Mouse (Mus musculus) gonadal fat pad, adult 2 months (tissue): ENCODE results near the gene Nek5. TPM values are rescaled to one million over a fixed set of nuclear protein-coding genes. Genes with fewer than 3 reads are reported as not detected.
"Not testable (repeated sequence)": the region's sequence is repeated elsewhere in the genome, so short reads cannot be mapped to it uniquely, and the experiment has no call there.

Experiments used
- DNase-seq: peaks from one replicate; pipeline ENCODE4 v3.0.0-alpha.2; 2012; ENCODE audit warnings: low read depth
- polyA plus RNA-seq: library from polyadenylated mRNA; depleted of rRNA; stranded (reverse); fragments of >200 nt; gene quantifications from 2 replicates; pipeline ENCODE4 v1.2.3, GENCODE M21; 2012; rRNA removed

Nek5 gene
- polyA plus RNA-seq: 0.30 and 0.84 TPM in 2 replicates

- no peak for DNase-seq
These were observed at the start of gene Nek5 for GRCm38 (mm10) chr8:22124220-22125152. Nek5 (minus strand) TSS chr8:22125053.

- no peak for DNase-seq
These were observed 44.3 kb upstream of the Nek5 start for GRCm38 (mm10) chr8:22169167-22169566.

DNA sequence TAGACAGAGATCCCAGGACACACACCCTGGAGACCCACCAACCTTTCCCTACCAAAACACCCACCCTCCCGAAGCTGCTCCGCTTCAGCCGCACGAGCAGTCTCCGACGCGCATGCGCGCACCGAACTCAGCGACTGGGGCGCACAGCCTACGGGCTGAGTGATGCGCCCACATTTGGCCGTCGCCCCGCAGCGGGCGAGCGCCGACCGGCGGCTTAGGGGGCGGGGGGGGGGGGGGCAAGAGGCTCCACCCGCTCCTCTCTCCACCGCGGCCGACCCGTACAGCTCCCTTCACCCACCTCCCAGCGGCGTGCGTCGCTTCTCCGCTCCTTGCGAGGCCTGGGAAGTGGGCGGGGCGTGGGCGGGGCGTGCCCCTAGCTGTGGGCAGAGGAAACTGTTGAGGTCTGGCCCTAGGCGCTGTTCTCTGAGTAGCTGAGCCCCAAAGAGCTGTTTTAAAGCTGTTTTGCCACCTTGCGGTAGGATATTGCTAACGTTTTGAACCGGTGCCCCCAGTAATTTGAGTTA is 41.3 kb upstream of the Nek5 start, which contains the start of gene Nek3:
Gene Nek3 (minus strand): TSS at position 356 of the 524 bp plus-strand sequence.
- DNase-seq: no peak

GRCm38 (mm10) chr8:22165251-22166079 is 40.6 kb upstream of the Nek5 start:
- no peak for DNase-seq

GRCm38 (mm10) chr8:22164431-22164830 is 39.6 kb upstream of the Nek5 start:
- DNase-seq: no peak

DNA sequence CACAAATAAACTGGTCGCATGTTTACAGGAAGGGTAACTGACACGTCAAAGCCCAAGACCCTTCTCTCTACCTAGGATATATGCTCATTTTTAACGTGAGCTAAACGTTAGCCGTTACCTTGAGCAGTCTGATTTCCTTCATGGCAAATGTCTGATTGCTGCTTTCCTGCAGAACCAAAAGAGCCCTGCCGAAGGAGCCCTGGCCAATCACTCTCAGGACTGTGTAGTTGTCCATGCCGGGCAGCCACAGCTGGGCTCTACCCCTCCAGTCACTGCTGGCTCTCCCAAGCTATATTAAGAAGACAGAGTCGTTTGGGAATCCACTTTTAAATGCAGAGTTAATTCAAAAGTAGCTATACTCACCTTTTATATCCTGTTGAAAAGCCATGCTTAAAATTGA is 37.4 kb upstream of the Nek5 start:
- DNase-seq: no peak

- DNase-seq: no peak
These were observed 25.5 kb upstream of the Nek5 start for GRCm38 (mm10) chr8:22150345-22150663.

DNA sequence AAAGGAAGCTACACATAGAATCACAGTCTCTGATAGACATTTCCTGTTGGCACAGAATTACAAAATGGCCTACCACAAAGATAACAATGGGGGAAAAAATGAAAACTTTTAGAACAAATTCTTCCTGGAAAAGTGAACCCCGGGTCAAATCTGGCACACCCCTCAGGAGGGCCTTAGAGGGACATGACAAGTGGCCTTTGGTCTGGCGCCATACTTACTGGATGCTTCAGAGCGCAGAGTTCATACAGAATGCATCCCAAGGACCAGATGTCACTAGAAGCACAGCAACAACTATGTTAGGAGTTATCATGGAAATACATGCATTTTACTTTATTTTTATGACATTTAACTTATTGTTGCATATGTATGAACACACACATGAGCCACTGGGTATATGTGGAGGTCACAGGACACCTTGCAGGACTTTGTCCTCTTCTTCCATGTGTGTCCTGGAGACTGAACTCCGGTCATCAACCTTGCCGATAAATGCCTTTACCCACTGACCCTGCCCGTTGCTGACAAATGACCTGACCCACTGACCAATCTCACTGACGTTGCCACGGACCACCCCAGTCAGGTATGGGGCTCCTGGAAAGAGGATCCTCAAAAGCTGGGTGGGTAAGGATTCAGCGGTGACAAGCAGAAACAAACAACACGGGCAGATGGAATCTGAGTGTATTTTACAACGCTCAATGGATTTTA is 24.9 kb upstream of the Nek5 start:
- no peak for DNase-seq

GRCm38 (mm10) chr8:22148367-22148740 is 23.5 kb upstream of the Nek5 start:
- DNase-seq: no peak

DNA sequence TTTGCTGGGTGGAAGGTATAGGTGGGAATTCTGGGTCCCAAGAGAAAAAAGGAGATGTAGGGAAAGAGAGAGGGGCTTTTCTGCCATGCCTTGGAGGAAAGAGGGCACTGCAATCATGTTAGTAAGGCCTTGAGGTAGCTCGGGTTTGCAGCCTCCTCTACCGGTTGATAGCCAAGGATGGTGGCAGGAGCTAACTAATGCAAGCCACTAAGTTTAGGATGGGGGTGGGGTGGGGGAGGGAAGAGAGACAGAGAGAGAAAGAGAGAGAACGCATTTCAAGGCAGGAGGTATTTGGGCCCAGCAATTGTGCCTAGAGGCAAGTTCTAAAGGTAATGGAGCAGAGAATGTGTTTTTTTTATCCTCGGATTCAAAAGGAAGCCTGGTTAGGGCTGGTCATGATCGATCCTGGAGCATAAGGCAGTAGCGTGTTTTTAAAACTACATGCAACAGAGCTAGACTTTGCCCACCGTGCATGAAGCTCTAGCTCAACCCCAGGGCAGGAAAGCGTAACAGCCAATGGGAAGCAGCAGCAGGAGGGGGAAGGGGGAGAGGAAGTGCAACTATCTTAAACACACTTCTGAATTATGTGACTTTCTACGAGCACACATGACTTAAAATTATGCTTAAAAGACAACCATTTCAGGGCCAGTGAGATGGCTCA is 23.0 kb upstream of the Nek5 start:
- no peak for DNase-seq

DNA sequence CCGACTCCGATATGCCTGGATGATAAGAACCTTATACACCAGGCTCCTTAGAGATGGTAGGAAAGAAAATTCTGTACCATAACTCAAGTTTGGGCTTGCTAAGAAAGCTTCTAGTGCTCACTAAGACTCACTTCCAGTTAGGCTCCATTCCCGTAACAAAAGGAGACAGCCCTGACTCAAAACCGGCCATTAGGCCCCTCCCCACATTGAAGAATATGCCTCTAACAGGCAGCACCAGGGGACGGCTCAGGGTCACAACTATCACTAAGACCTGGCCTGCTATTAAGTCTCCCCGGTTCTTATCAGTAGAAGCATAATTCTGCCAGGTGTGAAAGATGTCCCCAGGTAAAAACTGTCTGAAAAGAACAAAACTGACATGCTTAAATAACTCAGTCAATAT is 21.0 kb upstream of the Nek5 start:
- DNase-seq: no peak

GRCm38 (mm10) chr8:22143764-22144491 is 19.1 kb upstream of the Nek5 start:
- DNase-seq: no peak

DNA sequence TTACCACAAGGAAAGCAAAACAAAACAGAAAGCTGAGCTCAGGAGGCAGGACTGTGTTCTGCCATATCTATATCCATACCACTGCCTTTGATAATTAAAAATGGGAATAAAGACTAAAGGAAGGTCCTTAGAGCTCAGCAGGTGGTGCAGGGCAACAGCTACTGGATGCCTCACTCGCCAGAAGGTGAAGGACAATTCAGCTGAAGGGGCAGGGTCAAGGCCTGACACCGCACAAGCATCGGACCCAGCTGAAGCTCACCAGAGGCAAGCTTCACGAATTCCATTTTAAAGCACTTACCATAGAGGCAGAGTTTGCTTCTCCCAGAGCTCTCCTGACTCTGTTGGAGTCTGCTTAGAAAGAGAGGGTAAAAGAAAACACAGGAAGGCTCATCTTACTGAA is 17.7 kb upstream of the Nek5 start:
- DNase-seq: no peak

DNA sequence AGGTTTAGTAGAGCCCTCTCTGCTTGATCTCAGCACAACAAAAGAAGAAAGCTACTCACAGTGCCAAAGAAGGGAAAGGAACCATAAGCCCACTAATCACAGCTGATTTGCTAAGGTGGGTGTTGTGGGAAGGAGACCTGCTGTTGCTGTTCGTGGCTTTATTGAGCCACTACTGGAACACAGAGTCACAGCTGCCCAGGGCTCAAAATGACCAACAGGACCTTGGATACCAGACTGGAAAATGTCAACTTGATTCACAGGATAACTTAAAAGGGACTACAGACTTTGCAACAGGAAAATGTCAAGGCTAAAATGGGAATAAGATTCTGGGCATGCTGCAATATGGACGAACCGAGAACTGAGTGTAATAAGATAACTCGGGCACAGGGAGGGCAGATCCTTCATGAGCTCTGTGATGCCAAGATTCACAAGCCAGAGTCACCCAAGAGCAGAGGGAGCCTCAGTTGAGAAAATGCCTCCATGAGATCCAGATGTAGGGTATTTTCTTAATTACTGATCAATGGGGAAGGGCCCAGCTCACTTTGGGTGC is 17.1 kb upstream of the Nek5 start:
- no peak for DNase-seq

- not testable (repeated sequence) for DNase-seq
These were observed 11.6 kb upstream of the Nek5 start for GRCm38 (mm10) chr8:22136462-22136861.

DNA sequence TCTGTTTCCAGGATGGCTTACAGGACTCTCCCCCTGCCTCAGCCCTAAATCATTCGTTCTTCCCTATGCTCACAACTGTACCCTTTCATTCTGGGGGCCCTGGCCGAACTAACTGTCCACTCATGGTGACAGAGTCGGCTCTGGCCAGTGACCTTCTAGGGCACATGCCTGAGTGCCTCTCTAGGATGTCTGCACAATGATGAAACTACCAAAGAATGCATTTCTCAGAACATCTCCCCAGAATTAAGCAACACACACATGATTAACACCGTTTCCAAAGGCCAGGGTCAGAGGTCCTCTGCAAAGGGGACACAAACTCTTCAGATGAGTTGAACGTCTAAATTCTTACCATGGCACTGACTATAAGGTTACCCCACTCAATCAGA is 9.9 kb upstream of the Nek5 start:
- no peak for DNase-seq

GRCm38 (mm10) chr8:22134078-22134749 is 9.4 kb upstream of the Nek5 start:
- no peak for DNase-seq

DNA sequence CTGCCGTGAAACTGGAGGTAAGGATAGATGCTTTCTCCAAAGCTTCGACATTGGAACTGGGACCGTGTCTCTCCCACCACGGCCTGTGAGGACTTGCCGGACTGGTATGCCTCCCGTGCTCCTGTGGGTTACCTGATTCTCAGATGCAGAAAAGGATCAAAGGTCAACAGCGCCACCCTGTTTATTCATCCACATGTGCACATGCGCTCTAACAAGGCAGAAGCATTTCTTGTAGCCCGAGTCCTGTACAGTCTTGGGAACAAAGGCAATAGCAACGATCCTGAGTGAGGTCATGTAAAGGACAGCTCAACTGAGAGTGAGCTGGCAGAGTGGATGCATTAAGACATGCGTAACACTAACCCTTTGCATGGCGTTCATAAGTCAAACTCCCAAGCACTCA is 7.2 kb upstream of the Nek5 start:
- no peak for DNase-seq

- no peak for DNase-seq
These were observed 17.8 kb downstream of the Nek5 start for GRCm38 (mm10) chr8:22107020-22107419.

- no peak for DNase-seq
These were observed 33.3 kb downstream of the Nek5 start for GRCm38 (mm10) chr8:22091568-22091967.
